Mouse (Mus musculus) T-cell, adult 2 months (primary cell): Measurements from ENCODE around the gene Lpar1.
"Not testable (repeated sequence)": the region's sequence is repeated elsewhere in the genome, so short reads cannot be mapped to it uniquely, and the experiment has no call there.

ENCODE experiments used
- DNase-seq: peaks from one replicate; pipeline ENCODE4 v3.0.0; 2022; ENCODE audit warnings: low spot score

Gene Lpar1

DNA sequence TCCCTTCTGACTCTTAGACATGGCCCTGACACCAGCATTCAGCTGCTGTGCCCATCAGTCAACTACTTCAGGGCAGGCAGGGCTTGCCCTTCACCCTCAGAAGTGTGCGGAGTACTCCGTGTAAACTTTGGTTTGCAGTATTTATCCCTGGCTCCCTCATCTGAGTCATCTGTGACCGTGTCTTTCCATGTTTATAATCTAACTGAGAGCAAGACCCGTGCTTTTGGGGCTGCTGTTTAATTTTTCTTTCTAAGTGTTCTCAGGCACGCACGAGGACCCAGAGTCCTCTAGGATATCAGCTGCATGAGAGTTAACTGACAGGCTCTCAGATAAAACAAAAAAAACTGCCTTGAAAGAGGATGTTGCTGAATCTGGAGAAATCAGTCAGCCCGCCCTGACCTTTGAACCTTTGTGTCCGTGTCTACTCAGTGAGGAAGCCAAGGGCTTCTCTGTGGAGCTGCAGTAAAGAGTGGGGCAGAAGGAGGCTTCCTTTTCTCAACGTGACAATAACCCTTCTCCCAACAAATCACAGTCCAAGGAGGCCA lies 7.7 kb downstream of the Lpar1 start:
- DNase-seq = no peak

DNA sequence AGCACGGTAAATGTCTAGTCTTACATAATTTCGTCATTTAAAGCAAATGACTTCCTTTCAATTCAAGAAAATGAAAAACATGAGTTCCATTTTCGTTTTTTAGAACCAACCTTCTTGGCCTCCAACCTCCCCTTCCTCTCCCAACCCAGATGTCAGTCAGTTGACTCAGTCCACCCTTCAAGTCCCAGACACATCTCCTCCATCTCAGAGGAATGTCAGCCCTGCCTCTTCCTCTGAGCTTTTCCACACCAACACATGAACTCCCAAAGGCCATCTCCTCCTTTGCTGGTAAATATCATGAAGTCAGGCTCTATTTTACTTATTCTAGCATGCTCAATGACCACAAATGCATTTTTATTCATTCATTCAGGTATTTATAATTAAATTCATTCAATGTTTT lies 10.5 kb downstream of the Lpar1 start:
- DNase-seq = no peak

DNA sequence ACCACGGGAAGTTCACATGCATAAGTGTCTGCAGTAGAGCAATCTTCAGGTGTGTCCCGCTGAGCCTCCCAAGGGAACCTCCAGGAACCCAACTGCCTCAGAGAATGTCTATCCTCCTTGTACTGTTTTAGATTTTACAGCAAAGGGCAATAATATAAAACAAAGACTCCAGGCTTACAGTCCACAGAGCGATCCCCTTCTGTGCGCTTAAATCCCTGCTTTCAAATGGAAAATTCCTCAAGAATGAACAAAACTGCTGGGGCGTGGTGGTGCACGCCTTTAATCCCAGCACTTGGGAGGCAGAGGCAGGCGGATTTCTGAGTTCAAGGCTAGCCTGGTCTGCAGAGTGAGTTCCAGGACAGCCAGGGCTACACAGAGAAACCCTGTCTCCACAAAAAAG lies 11.0 kb downstream of the Lpar1 start:
- DNase-seq = not testable (repeated sequence)

DNA sequence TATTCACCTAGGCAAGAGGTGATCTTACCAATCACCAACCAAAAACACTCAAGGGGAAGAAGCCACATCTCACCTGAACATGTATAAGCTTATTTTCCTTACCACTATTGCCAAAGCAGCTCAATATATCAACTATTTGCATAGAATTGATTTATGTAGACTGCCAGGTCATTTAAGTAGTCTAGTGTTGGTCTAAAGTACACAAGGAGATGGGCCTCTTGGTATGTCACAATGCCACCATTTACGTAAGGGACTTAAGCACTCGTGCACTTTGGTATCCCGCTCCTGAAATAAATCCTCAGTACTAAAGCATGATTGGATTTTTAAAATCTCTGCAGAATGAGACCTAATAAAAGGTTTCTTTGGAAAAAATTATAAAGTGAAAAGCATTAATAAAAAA lies 12.9 kb downstream of the Lpar1 start:
- no peak for DNase-seq

DNA sequence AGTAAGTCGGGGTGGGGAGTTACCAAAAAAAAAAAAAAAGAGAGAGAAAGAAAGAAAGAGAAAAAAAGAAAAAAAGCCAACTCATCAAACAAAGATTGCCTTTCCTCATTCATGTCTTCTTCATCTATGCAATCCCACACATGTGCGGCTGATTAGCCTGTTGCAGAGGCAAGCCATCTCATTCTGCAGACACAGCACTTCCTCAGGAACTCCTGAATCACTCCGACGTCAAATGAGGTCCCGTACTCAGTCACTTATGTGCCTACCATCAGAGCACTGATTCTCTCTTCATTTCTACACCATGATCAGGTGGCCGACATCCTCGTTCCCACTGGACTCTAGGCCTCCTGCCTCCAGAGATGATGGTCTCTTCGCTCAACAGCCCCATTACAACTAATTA lies 13.3 kb downstream of the Lpar1 start:
- no peak for DNase-seq

DNA sequence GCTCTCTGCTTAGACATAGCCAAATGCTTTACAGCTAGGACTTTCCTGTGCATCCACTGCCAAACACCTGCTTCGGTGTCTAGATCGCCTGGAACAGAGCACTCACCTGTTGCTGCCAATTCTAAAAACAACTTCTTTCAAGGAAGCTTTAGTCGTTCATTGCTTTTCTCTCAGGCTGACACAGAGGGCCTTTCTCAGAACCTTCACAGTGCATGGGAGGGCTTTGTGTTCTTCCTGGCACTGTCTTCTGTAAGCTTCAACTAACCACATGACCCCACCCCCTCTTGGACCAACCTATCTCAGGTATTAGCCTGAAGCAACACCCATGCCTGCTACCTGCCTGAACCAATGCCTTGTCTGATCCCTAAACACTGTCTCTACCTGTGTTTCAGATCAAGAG lies 15.0 kb downstream of the Lpar1 start:
- DNase-seq = no peak

DNA sequence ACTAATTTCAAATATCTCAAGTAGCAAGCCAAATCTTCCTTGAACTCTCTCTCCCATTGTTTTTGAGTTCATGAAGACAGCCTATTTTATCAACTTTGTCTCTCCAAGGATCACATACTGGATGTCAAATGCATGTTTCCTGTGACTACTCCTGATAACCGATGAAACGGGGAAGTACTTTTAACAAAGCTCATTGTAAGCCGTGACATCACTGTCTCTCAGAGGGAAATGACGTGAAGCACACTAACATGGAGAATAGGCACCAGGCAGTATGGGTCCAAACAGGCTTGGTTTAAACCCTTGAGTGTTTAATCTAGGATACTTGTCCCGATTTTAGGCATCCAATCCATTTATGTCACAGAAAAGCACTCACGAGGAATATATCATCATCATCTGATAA lies 17.9 kb downstream of the Lpar1 start:
- DNase-seq = no peak

DNA sequence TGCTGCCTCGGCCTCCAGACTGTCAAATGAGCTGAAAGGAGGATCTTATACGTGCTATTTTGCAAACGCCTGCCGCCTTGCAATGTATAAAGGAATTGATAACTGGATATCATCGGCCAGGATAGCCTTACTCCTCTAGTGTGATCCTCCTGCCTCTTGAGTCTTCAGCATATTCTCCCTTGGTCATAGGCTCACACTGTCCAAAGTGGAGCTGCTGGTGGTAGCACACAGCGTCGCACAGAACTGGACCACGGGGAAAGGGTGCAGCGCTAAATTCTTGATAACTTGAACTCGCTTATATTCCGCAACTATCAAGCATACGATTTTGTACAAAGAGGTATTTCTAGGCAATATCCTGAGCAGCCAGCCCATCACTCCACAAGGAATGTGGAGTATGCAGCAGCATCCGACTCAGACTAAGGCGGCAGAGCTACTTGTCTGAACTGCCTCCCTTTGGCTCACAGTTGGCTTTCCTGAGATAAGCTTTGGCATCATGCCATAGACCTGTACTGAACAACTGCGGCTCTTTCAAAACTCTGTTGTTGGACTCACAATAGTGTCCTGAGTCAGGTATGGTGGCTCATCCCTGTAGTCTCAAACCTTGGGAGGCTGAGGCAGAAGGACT lies 18.9 kb downstream of the Lpar1 start:
- DNase-seq = no peak

DNA sequence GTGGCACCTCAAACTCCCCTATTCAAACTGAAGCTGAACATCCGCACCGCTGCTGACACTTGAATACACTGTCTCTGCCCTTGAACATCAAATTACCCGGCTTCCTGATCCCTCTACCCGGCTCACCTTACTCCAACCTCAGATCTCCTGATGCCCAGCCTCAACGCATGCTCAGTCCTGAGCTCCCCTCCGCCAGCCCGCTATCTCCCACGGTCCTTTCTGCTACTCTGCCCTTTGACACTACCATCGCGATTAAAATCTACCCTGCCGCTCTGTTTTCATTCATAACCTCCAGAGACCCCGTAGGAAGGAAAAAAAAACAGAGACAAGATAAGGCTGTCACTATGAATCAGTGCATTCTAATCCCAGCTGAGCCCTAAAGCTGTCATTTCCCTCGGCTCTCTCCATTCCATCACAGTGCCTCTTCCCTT lies 19.5 kb downstream of the Lpar1 start:
- no peak for DNase-seq

DNA sequence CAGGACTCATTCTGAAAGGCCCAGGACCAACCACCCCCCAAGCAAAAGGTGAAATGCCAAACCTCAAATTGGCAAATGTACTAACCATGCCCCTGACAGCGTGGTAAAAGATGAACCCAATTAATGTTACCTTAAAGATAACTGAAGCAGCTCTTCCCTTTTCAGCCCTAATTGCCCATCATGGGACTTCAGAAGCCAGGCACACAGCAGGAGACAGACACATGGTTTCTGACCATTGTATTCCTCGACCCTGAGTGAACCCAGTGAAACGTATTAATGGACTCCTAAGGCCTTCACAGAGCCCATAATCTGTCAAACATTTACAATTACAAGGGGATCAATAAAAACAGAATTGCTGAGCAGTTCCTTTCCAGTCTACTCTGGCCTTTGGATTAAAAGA lies 20.2 kb downstream of the Lpar1 start:
- DNase-seq = no peak

DNA sequence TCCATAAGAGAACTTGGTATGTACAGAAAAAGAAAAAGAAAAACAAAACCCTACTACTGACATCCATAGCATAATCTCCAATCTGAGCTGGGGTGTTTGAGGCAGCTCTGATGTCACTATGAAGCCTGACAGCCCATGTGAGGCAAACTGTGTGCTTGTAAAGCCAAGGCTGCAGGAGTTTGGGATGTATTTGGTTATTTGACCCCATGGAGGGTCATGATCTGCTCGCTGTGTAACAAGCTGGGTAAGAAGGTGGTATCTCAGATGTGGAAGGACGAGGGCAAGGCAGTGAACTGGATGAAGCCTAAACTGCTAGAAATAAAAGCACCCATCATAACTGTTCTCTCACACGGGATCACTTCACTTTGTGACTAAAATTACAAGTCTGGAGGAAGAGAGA lies 21.4 kb downstream of the Lpar1 start:
- DNase-seq = no peak

DNA sequence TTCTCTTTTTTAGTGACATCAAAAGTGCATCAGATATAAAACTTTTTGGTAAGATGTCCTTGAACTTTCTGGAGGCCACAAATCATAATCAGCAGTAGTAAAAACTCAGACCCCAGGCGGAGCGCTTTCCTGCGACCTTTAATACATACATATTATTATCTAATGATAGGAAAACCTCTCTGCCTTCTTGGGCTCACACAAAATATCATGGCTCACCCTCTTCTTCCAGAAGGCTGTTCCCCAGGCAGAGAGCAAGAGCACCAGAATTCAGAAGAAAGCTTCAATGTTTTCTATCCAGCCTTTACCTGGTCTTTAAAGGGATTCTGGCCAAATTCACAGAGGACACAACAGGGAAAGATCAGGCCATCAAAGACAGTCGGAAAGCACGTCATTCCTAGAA lies 23.0 kb downstream of the Lpar1 start:
- DNase-seq = no peak

DNA sequence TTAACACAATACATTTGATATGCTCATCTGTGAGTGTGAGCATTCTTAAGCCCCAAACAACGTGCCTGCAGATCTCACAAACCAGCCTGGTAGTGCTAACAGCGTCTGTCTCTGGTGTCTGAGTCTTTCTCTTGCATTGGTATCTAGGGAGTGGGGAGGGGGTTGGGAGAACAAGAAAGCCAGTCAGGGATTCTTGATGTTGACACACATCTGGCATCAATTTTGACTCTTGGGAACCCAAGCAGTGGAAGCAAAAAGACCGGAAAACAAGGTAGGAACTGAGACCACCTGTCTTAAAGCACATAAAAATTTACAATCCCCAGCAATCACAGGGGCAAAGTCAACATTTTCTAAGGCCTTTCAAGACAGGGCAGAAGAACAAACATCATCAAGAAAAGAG lies 23.4 kb downstream of the Lpar1 start:
- DNase-seq = no peak

DNA sequence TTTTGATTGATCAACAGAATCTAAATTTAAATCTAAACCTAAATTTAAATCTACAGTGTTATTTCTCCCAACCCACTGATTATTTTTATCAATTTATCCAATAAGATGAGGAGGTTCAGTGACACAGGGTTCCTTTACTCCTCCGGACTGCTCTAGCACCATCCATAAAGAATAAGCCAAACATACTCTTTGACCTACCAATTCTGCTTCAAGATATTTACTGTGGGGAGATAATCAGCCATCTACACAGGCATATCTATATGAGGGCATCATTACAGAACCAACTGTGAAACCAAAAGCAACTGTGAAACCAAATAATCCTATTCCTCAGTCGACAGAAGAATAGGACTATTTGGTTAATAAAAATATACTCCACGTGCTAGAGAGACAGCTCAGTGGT lies 25.8 kb downstream of the Lpar1 start:
- DNase-seq = no peak

DNA sequence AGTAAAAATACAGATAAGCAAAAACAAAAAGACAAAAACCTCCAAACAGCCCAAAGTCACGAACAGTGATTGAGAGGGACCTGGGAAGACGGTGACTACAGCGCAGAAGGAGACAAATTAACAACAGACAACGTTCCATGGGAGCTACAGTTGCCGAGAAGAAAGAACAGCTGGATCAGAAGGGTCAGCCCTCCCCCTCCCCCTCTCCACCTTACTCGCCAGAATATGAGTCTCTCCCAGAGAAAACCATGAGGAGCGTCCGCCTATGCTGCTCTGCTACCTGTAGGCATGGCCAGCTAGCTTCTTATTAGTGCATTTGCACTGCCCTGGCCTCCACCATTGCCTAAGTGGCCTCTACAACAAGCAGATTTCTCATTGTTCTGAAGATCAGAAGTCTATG lies 32.6 kb downstream of the Lpar1 start:
- DNase-seq = no peak

DNA sequence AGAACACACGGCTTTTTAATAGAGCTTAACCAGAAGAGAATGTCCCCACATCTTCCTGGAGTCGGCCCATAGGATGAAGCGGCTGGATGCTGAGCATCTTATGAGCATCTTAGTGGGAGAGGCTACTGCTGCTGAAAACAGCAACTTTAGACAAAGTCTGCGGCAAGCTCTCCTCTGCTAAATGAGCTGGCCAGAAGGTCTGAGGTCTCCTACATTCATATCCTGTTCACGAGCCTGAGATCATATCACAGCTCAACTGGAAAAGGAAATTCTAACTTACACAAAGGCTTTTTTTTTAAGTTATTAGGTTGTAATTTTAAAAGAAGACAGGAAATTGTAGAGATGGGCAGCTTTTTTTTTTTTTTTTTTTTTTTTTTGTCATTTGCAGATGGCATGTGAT lies 33.2 kb downstream of the Lpar1 start:
- no peak for DNase-seq

DNA sequence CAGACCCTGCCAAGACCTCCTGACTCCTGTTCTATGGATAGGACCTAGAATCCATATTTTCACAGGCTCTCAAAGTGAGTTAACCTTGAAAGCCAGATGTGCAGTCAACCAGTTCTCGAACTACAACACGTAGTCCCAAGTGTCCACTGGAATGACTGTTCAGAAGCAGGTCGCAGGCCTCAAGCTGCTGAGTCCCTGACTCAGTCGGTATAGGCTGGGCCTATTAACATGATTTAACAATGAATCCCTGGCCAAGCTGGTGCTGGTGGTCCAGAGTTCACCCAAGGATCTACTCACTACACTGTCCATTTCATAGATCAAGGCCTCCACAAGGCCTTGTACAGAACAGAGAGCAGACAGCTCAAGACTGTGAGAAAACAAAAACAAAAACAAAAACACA lies 33.8 kb downstream of the Lpar1 start:
- DNase-seq = no peak

DNA sequence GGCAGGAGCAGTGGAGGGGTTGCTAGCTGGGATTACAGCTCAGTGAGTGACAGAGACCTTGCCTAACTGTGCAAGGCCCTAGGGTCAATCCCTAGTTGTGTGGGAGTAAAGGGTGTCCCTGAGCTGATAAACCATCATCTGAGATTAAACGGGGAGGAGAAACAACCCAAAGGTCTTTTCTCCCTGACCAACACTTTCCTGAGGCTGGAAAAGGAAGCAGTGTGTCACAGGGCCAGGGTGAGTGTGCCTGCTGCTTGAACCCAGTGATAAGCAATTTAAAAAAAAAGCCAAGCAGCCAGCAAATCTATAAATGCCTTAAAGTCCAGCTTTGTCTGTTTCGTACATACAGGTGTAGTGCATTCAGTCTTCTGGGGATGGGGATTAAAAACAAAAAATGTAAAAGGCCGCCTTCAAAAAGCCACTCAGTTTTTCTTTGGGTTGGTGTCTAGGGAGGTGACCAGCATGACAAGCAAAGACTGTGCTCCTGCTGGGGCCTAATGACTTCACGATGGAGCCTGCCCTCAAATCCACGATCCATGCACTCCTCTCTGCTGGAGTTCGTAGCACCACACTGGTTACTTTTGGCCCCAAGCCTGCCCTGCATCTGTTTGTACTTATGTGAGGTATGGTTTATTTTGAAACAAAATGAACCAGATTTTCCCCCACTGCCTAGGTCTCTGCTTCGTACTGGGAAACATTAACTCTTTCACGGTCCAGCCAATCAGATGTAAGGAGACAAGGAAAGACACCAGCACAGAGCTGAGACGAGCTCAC lies 35.3 kb downstream of the Lpar1 start:
- DNase-seq = no peak

DNA sequence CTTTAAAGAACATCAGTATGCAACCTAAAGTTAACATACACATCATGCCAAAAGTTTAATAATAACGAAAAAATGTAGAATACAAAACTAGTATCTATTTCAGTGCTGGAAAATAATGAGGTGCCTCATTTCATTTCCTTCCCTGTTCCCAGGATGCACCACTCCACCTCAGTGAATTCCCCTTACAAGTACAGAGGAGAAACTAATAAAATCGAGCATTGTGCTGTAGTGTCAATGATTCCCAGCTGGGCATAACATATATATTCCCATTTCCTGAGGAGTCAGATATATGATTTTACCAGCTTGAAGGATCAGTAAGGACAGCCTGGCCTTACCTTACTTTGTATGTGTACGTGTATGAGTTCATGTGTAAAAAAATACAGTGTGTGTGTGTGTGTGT lies 36.9 kb downstream of the Lpar1 start:
- DNase-seq = no peak

DNA sequence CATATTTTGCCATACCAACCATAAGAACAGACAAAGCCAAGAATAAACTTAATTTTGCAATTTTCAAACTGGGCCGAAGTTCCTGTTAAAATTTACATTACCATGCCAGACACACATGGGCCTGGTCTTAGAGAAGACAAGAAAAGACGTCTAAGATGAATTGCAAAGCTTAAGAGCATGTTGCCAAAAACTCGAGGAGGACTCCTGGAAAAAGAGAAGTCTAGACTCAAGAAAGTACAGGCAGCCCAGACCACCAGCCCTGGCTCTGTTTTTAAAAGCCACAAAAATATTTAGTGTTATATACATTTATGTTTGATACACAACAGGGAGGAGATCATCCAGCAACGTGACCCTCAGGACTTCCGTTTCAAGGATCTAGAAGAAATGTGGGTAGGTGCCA lies 37.5 kb downstream of the Lpar1 start:
- DNase-seq = no peak

DNA sequence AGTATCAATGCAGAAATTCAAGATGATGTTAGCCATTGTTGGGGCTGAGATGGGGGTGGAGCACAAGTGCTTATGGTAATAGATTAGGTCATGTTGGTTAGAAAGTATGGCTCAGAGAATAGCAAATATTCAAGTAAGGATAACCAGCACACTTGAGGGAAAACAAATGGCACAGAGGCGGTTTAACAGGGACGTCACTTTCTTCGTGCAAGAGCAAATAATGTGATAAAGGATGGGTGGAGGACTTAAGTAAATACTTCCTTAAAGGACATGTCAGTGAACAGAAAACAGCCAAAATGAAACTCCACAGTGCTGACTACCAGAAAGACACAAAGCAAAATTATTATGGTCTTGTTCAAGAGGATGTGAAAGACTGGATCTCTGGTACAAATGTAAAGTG lies 42.1 kb downstream of the Lpar1 start:
- no peak for DNase-seq

DNA sequence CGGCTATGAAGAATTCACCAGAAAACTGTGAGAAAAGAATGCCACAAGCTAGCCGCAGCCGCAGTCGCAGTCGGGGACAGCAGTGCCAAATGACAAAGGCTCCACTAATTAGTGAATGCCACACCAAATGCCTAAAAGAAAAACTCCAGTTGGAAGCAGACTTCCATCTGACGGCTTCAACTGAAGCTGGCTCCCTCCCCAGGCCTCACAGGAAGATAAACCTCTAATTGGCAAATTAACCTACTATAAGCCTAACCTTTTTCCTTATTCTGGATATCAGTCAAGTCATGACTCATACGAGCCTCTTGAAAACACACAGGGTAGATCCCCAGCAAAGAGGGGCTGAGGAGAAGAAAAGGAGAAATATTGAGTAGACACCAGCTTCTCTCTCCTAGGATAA lies 44.9 kb downstream of the Lpar1 start:
- no peak for DNase-seq

DNA sequence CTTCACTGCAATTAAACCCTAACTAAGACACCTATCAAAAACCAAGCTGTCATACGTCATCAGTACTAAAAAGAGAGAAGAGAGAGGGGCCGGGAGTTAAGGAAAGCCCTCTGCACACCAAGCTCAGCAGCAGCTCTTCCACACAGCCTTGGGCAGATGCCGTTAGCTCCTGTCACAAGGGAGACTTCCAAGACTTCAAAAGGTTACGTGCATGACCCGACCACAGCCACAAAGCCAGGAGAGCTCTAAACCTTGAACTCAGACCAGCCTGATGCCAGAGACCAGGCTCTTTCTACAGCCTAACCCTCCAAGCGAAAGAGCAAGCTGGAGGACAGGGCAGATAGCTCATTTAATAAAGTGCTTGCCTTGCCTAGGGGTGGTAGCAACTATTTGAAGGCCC lies 46.2 kb downstream of the Lpar1 start:
- DNase-seq = no peak
